Mouse (Mus musculus) liver, embryonic 11.5 days (tissue): ENCODE measurements at regions not wholly inside any gene's neighbourhood (a gene's known extent, or its start where the extent isn't known, plus 50 kb on each side); places are given as distances from the start of the nearest gene placed in this dataset.

ENCODE experiments used
- ATAC-seq: fragments of 200-750 bp; cut with Nextera tagmentation; replicated peaks from 2 replicates; pipeline ENCODE4 v1.8.0; 2017; ENCODE audit warnings: moderate number of reproducible peaks, mild to moderate bottlenecking, moderate TSS enrichment, moderate library complexity; ENCODE audit not compliant: low FRiP score
- DNase-seq: peaks from one replicate; pipeline ENCODE4 v3.0.0-alpha.2; 2017; ENCODE audit warnings: low spot score
- H3K27ac ChIP-seq: fragments of 300-500 bp; sonication (generic); 2 replicates; pipeline ENCODE4 v1.5.1; 2014; ENCODE audit warnings: mild to moderate bottlenecking, low read depth, low read length, control low read depth
- H3K27me3 ChIP-seq: fragments of 300-500 bp; sonication (generic); replicated peaks from 2 replicates; pipeline ENCODE4 v1.6.1; 2014; ENCODE audit warnings: low read length, mixed read lengths; ENCODE audit not compliant: control insufficient read depth, insufficient read depth
- H3K36me3 ChIP-seq: fragments of 300-500 bp; sonication (generic); 2 replicates; pipeline ENCODE4 v1.6.1; 2014; ENCODE audit warnings: mild to moderate bottlenecking, low read length, moderate library complexity, mixed read lengths; ENCODE audit not compliant: control insufficient read depth, insufficient read depth
- H3K4me1 ChIP-seq: fragments of 300-500 bp; sonication (generic); replicated peaks from 2 replicates; pipeline ENCODE4 v1.6.1; 2014; ENCODE audit warnings: low read length, mixed read lengths; ENCODE audit not compliant: control insufficient read depth, insufficient read depth
- H3K4me2 ChIP-seq: fragments of 300-500 bp; sonication (generic); 2 replicates; pipeline ENCODE4 v1.6.1; 2014; ENCODE audit warnings: mild to moderate bottlenecking, control low read depth, moderate library complexity
- H3K4me3 ChIP-seq: fragments of 300-500 bp; sonication (generic); 2 replicates; pipeline ENCODE4 v1.5.1; 2014; ENCODE audit warnings: low read depth, low read length, control low read depth
- H3K9ac ChIP-seq: fragments of 300-500 bp; sonication (generic); 2 replicates; pipeline ENCODE4 v1.6.1; 2014; ENCODE audit warnings: low read depth, low read length, control low read depth
- H3K9me3 ChIP-seq: fragments of 300-500 bp; sonication (generic); 2 replicates; pipeline ENCODE4 v1.6.1; 2016; ENCODE audit warnings: low read length, inconsistent platforms, mixed read lengths; ENCODE audit not compliant: control insufficient read depth
- WGBS: fragments of 180-500 bp; shearing (Covaris S2); extraction: QIAGEN DNeasy Blood & Tissue Kit; methylation state at CpG from one replicate; pipeline ENCODE4 v1.1.7; 2014; 5-methylcytosine and 5-hydroxymethylcytosine counted together

- Histone ChIP-seq H3K27me3 (no peaks in the 10 kb centered on the region), H3K4me2 (no peak overlapping the region), H3K36me3 (no peaks in the 10 kb centered on the region), H3K4me3 (no peak overlapping the region), H3K9me3 (no peaks in the 10 kb centered on the region), H3K9ac (no peak overlapping the region), H3K4me1 (peaks cover 18% of the 10 kb centered on the region), H3K27ac (no peak overlapping the region)
- DNase-seq (no peak), ATAC-seq (no peak)
- 84% methylated on average over 9 of the region's 9 CpGs for whole genome bisulfite sequencing
Measured at GRCm38 (mm10) chr12:112290299-112290698, 144.3 kb downstream of the Kif26a start.

- H3K27ac ChIP-seq = no peak overlapping the region
- H3K4me1 ChIP-seq = peaks cover 21% of the 10 kb centered on the region
- ATAC-seq (peak; percentile 86), DNase-seq (peak; percentile 54)
- H3K36me3 ChIP-seq = no peaks in the 10 kb centered on the region
- no peak overlapping the region for H3K9ac ChIP-seq
- no peaks in the 10 kb centered on the region for H3K27me3 ChIP-seq
- H3K4me2 ChIP-seq = peak overlapping the region; percentile 47
- 23% methylated on average over 15 of the region's 16 CpGs for WGBS
- H3K4me3 ChIP-seq = no peak overlapping the region
- no peaks in the 10 kb centered on the region for H3K9me3 ChIP-seq
Measured at GRCm38 (mm10) chr12:112291748-112292561, 145.9 kb downstream of the Kif26a start.

- 81% methylated on average over 13 of the region's 13 CpGs for WGBS
- ATAC-seq (no peak), DNase-seq (no peak)
Measured at GRCm38 (mm10) chr12:112293105-112293504, 147.1 kb downstream of the Kif26a start.

GRCm38 (mm10) chr12:112295337-112295941, 149.4 kb downstream of the Kif26a start:
- Histone ChIP-seq H3K4me1 (peaks cover 21% of the 10 kb centered on the region), H3K4me3 (no peak overlapping the region), H3K27ac (no peak overlapping the region), H3K9me3 (no peaks in the 10 kb centered on the region), H3K9ac (no peak overlapping the region), H3K4me2 (no peak overlapping the region), H3K36me3 (no peaks in the 10 kb centered on the region), H3K27me3 (no peaks in the 10 kb centered on the region; the same call in 1 of the 2 replicates)
- 73% methylated on average over 6 of the region's 6 CpGs for WGBS
- DNase-seq (no peak), ATAC-seq (no peak)

More at GRCm38 (mm10) chr12:112293105-112293504, 147.1 kb downstream of the Kif26a start:
- no peaks in the 10 kb centered on the region for H3K27me3 ChIP-seq
- no peaks in the 10 kb centered on the region for H3K9me3 ChIP-seq
- H3K4me2 ChIP-seq = no peak overlapping the region
- no peak overlapping the region for H3K4me3 ChIP-seq
- H3K9ac ChIP-seq = no peak overlapping the region
- H3K4me1 ChIP-seq = peaks cover 21% of the 10 kb centered on the region
- H3K27ac ChIP-seq = no peak overlapping the region
- no peaks in the 10 kb centered on the region for H3K36me3 ChIP-seq

- Histone ChIP-seq H3K4me1 (peaks cover 3% of the 10 kb centered on the region; the same call in 1 of the 2 replicates), H3K9me3 (no peaks in the 10 kb centered on the region), H3K9ac (no peak overlapping the region), H3K4me3 (no peak overlapping the region), H3K4me2 (no peak overlapping the region), H3K36me3 (no peaks in the 10 kb centered on the region), H3K27ac (no peak overlapping the region), H3K27me3 (peaks cover 12% of the 10 kb centered on the region)
- 82% methylated on average over 8 of the region's 8 CpGs for WGBS
- DNase-seq (no peak), ATAC-seq (no peak)
Measured at GRCm38 (mm10) chr12:112298521-112298920, 152.5 kb downstream of the Kif26a start.

- no peak overlapping the region for H3K4me2 ChIP-seq
- DNase-seq = no peak
Measured at GRCm38 (mm10) chr12:112299089-112299488, 153.1 kb downstream of the Kif26a start.

GRCm38 (mm10) chr12:112299603-112300002, 153.6 kb downstream of the Kif26a start:
- no peak for ATAC-seq
- 75% methylated on average over 6 of the region's 6 CpGs for WGBS
- H3K9ac ChIP-seq = no peak overlapping the region
- no peak for DNase-seq
- no peaks in the 10 kb centered on the region for H3K36me3 ChIP-seq
- H3K4me2 ChIP-seq = no peak overlapping the region
- no peak overlapping the region for H3K27ac ChIP-seq
- peaks cover 12% of the 10 kb centered on the region for H3K27me3 ChIP-seq
- no peaks in the 10 kb centered on the region for H3K9me3 ChIP-seq
- no peak overlapping the region for H3K4me3 ChIP-seq
- peaks cover 3% of the 10 kb centered on the region; the same call in 1 of the 2 replicates for H3K4me1 ChIP-seq

More at GRCm38 (mm10) chr12:112299089-112299488, 153.1 kb downstream of the Kif26a start:
- 68% methylated on average over 5 of the region's 5 CpGs for WGBS
- no peaks in the 10 kb centered on the region for H3K9me3 ChIP-seq
- no peaks in the 10 kb centered on the region for H3K36me3 ChIP-seq
- ATAC-seq = no peak
- H3K4me1 ChIP-seq = peaks cover 3% of the 10 kb centered on the region; the same call in 1 of the 2 replicates
- peaks cover 12% of the 10 kb centered on the region for H3K27me3 ChIP-seq
- no peak overlapping the region for H3K9ac ChIP-seq
- no peak overlapping the region for H3K4me3 ChIP-seq
- H3K27ac ChIP-seq = no peak overlapping the region

GRCm38 (mm10) chr12:112300125-112300524, 154.1 kb downstream of the Kif26a start:
- H3K4me1 ChIP-seq = peaks cover 3% of the 10 kb centered on the region; the same call in 1 of the 2 replicates
- 69% methylated on average over 4 of the region's 4 CpGs for WGBS
- H3K4me2 ChIP-seq = no peak overlapping the region
- no peak overlapping the region for H3K4me3 ChIP-seq
- no peak overlapping the region for H3K9ac ChIP-seq
- H3K27me3 ChIP-seq = peaks cover 12% of the 10 kb centered on the region
- ATAC-seq (no peak), DNase-seq (no peak)
- H3K36me3 ChIP-seq = no peaks in the 10 kb centered on the region
- no peaks in the 10 kb centered on the region for H3K9me3 ChIP-seq
- H3K27ac ChIP-seq = no peak overlapping the region
